Mouse (Mus musculus): ENCODE results near the gene Foxn3.

DNA sequence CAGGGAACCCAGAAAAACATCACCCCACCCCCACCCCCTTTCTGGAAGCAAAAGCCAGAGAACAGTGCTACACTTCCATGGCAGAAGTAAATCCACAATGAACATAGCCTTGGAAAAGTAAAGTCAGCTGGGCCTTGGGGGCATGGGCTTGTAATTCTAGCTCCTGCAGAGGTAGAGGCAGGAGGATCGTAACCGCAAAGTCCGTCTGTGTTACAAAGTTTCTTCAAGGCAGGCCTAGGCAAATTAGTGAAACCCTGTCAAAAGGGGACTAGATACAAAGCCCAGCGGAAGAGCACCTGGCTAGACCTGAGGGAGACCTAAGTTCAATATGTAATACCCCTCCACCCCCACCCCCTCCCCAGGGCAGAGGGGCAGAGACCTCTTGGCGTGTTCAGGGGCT lies 259.3 kb downstream of the Foxn3 start:
- TF ChIP-seq POLR2A (IDR thresholded peaks at IDR 0.05; ENCODE audit: extremely low read depth, insufficient read depth, low read length): no peak
- no peak for TF ChIP-seq CTCF (IDR thresholded peaks at IDR 0.05; ENCODE audit: low read depth, low read length)

All from liver, adult 2 months (tissue).